Mouse (Mus musculus) embryonic facial prominence, embryonic 10.5 days (tissue): ENCODE results near the gene Naga. TPM values are rescaled to one million over a fixed set of nuclear protein-coding genes. Genes with fewer than 3 reads are reported as not detected.
A peak's percentile ranks its signal among the peaks of the same experiment; 100 is the strongest.
"Not testable (repeated sequence)": the region's sequence is repeated elsewhere in the genome, so short reads cannot be mapped to it uniquely, and the experiment has no call there.

Source experiments
- DNase-seq: peaks from one replicate; pipeline ENCODE4 v3.0.0-alpha.2; 2017; ENCODE audit warnings: low spot score
- H3K27ac ChIP-seq: fragments of 300-500 bp; sonication (generic); replicated peaks from 2 replicates; pipeline ENCODE4 v1.5.1; 2016; ENCODE audit warnings: mild to moderate bottlenecking
- H3K27me3 ChIP-seq: fragments of 300-500 bp; sonication (generic); replicated peaks from 2 replicates; pipeline ENCODE4 v1.6.1; 2016; ENCODE audit warnings: low read depth, mild to moderate bottlenecking; ENCODE audit not compliant: poor library complexity, severe bottlenecking
- H3K36me3 ChIP-seq: fragments of 300-500 bp; sonication (generic); replicated peaks from 2 replicates; pipeline ENCODE4 v1.6.1; 2016; ENCODE audit warnings: mild to moderate bottlenecking, moderate library complexity
- H3K4me1 ChIP-seq: fragments of 300-500 bp; sonication (generic); 2 replicates; pipeline ENCODE4 v1.6.1; 2016
- H3K4me3 ChIP-seq: fragments of 300-500 bp; sonication (generic); 2 replicates; pipeline ENCODE4 v1.5.1; 2016; ENCODE audit warnings: mild to moderate bottlenecking, moderate library complexity
- H3K9me3 ChIP-seq: fragments of 300-500 bp; sonication (generic); 2 replicates; pipeline ENCODE4 v1.6.1; 2016; ENCODE audit warnings: mild to moderate bottlenecking
- WGBS: fragments of 180-500 bp; shearing (Covaris S2); methylation state at CpG from one replicate; pipeline ENCODE4 v1.1.7; 2016; 5-methylcytosine and 5-hydroxymethylcytosine counted together
- polyA plus RNA-seq: library from polyadenylated mRNA; unstranded; fragments of >200 nt; fragmentation: Nextera tagmentation; extraction: Ambion mirVana; gene quantifications from 2 replicates; pipeline ENCODE4 v1.2.1, GENCODE M21; 2016

Naga gene
- polyA plus RNA-seq, 1 experiment from 2014 or later, result 19.2 TPM

DNA sequence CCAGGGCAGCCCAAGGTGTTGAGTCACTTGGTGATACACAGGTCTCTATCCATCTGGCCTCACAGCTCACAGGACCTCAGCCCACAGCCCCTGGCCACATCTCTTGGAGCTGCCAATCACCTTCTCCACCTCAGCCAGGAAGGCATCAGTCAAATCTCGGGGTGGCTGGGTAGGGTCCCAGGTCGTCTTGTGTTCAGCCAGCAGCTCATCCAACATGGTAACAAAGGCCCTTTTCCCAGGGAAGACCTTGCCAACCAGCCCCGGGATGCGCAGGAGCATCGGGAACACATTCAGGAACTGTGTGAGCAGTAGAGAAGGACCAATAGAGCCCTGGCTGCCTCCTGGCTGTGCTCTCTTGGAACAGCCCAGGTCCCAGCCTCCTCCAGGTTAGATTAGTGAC is 34.3 kb upstream of the Naga start:
- WGBS, result 90% methylated on average over 5 of the region's 5 CpGs
- DNase-seq, result no peak

DNA sequence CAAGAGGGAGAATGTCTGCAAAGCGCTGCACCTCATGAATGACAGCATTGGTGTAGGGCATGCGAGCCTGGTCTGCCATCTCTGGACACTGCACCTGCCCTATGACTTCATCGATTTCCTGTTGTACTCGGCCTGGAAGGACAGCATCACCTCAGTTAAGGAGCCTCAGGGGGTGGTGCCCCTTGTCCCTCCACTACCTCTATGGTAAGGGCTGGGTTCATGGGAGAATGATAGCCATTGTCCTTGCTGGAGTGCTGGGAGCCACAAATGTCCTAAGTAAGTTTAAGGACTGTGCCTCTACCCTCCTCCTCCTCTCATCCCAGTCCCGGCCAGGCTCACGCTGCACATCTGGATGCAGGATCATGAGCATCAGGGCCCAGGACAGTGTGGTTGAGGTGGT is 33.7 kb upstream of the Naga start:
- no peaks in the 10 kb centered on the region for H3K9me3 ChIP-seq
- no peaks in the 10 kb centered on the region for H3K36me3 ChIP-seq
- no peak overlapping the region for H3K4me3 ChIP-seq
- peaks cover 18% of the 10 kb centered on the region; the same call in 1 of the 2 replicates for H3K4me1 ChIP-seq
- H3K27ac ChIP-seq, result no peak overlapping the region
- H3K27me3 ChIP-seq, result 0 out of 2 replicates have a peak, but pooled peaks cover under 1% of the 10 kb centered on the region
- 84% methylated on average over 6 of the region's 6 CpGs for WGBS
- no peak for DNase-seq

More for the DNA sequence above, 34.3 kb upstream of the Naga start:
- Histone ChIP-seq H3K4me3 (no peak overlapping the region), H3K9me3 (no peaks in the 10 kb centered on the region), H3K27ac (no peak overlapping the region), H3K36me3 (no peaks in the 10 kb centered on the region), H3K27me3 (0 out of 2 replicates have a peak, but pooled peaks cover 6% of the 10 kb centered on the region), H3K4me1 (peaks cover 22% of the 10 kb centered on the region; the same call in 1 of the 2 replicates)

DNA sequence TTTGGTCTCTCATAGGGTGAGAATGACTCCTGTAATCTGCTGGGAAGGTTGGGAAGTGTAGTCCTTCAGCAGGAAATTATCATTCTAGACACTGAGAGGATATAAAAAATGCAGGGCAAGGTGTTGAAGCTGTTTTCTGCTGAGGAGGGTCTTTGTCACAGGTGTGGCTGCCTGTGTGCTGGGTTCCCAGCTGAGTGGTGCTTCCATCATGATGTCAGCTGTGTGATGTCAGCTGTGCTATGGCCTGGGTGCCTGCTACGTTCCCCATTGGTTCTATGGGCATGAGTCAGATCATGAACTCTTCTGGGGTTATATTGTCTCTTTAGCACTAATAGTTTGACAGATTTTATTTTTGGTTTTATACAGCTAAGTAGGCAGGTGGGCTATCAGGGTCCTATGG is 30.1 kb upstream of the Naga start:
- H3K27me3 ChIP-seq, result no peaks in the 10 kb centered on the region
- no peaks in the 10 kb centered on the region for H3K9me3 ChIP-seq
- no peak overlapping the region for H3K4me3 ChIP-seq
- WGBS, result 79% methylated on average over 1 of the region's 1 CpGs
- H3K4me1 ChIP-seq, result peaks cover 6% of the 10 kb centered on the region; the same call in 1 of the 2 replicates
- no peak overlapping the region for H3K27ac ChIP-seq
- H3K36me3 ChIP-seq, result no peaks in the 10 kb centered on the region
- no peak for DNase-seq

DNA sequence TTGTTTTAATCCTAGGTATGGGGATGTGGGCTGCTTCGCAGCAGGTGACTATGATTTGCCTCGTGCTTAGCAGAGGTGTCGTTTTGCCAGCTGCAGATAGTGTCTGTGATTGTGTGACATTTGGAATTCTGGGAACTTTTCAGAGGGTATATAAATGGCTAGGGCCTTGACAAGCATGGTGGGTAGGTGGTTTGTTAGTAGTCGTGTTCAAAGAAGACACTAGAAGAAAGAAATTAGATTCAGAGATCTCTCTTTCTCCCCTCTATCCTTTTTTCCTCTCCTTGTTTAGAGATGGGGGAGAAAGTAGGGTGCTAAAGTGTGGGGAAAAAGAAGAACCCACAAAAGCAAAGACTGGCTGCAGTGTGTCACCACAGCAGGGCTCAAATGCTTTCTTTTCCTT is 29.4 kb upstream of the Naga start:
- H3K4me3 ChIP-seq, result no peak overlapping the region
- no peaks in the 10 kb centered on the region for H3K27me3 ChIP-seq
- H3K27ac ChIP-seq, result no peak overlapping the region
- no peaks in the 10 kb centered on the region for H3K9me3 ChIP-seq
- WGBS, result 88% methylated on average over 4 of the region's 4 CpGs
- no peaks in the 10 kb centered on the region for H3K36me3 ChIP-seq
- peaks cover 1% of the 10 kb centered on the region; the same call in 1 of the 2 replicates for H3K4me1 ChIP-seq
- no peak for DNase-seq

DNA sequence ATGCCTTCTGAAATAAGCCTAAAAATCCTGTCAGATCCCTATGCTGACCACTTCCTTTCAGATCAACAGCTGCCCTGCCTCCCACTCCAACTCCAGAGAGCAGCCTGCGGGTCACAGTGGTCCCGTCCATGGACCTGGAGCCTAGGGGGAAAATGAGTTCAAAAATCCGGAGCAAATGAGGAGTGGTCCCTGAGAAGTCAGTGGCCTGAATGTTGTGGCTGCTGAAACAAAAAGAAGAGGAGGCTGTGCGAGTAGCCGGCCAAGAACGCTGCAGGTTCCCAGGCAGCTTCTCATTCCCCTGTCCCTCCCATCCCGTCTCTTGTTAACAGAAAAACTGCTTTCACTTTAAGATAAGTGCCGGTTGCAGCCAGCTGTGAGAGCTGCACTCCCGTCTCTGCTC is 25.8 kb upstream of the Naga start:
- not testable (repeated sequence) for DNase-seq, H3K36me3 ChIP-seq, H3K27ac ChIP-seq, H3K27me3 ChIP-seq, H3K4me3 ChIP-seq, H3K4me1 ChIP-seq, H3K9me3 ChIP-seq
- WGBS, result 9% methylated on average over 6 of the region's 9 CpGs

DNA sequence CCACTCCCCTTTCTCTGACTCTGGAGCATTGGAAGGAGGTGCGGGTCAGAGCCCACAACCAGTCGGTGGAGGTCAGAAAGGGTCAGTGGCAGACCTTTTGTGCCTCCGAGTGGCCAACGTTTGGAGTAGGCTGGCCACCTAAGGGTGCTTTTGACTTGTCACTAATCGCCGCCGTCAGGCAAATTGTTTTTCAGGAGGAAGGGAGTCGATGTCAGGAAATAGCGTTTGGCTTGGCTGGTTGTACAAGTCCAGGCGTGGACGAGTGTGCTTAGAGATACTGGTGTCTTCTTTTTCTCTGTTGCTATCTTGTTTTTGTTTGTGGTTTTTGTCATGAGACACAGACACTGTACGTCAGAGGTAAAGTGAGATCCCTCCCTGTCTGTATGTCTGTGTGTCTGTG is 25.1 kb upstream of the Naga start:
- not testable (repeated sequence) for DNase-seq, H3K4me3 ChIP-seq, H3K4me1 ChIP-seq, H3K27me3 ChIP-seq, H3K27ac ChIP-seq, H3K36me3 ChIP-seq, H3K9me3 ChIP-seq
- WGBS, result 80% methylated on average over 11 of the region's 12 CpGs

DNA sequence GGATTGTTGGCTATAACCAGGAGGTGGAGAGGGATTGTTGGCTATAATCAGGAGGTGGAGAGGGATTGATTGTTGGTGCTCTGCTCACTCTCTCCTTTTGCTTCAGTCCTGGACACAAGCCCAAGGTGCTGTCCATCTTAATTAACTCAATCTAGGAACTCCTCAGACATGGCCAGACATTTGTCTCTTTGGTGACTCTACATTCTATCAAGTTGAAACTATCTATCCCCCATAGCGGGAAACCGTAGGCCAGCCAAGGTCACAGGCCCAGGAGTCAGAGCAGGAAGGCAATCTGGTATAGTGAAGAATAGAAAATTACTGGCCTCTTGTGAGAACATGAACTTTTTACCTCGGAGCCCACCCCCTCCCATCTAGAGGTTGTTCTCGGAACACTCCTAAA is 23.5 kb upstream of the Naga start:
- no peaks in the 10 kb centered on the region for H3K27me3 ChIP-seq
- H3K4me1 ChIP-seq, result peaks cover 15% of the 10 kb centered on the region
- DNase-seq, result no peak
- no peaks in the 10 kb centered on the region for H3K9me3 ChIP-seq
- no peaks in the 10 kb centered on the region for H3K36me3 ChIP-seq
- no peak overlapping the region for H3K4me3 ChIP-seq
- H3K27ac ChIP-seq, result no peak overlapping the region
- 94% methylated on average over 4 of the region's 4 CpGs for WGBS

DNA sequence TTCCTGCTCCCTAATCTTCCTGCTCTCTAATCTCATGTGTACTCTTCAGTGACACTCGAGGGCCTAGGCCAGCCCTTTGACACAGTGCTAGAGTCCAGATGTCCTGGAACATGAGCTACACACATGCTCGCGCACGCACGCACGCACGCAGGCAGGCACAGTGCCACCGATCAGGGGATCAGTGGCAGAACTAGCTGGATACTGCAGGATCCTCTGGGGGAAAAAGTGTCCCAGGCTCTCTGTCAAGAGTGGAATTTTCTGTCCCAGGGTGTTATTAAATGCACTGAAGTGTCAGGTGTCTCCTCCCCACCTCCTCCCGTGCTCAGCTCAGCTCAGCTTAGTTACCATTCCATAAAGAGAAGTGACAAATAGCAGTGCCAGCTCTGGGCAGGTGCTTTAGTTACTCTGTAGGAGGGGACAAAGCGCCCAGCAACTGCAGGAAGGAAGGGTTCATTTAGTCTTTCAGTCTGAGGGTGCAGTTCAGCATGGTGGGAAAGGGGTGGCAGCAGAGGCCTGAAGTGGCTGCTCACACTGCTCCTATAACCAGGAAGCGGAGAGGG is 22.8 kb upstream of the Naga start:
- 73% methylated on average over 11 of the region's 11 CpGs for WGBS
- no peaks in the 10 kb centered on the region for H3K9me3 ChIP-seq
- H3K4me1 ChIP-seq, result peaks cover 15% of the 10 kb centered on the region
- no peak overlapping the region for H3K27ac ChIP-seq
- no peaks in the 10 kb centered on the region for H3K27me3 ChIP-seq
- H3K36me3 ChIP-seq, result no peaks in the 10 kb centered on the region
- DNase-seq, result no peak
- H3K4me3 ChIP-seq, result no peak overlapping the region

DNA sequence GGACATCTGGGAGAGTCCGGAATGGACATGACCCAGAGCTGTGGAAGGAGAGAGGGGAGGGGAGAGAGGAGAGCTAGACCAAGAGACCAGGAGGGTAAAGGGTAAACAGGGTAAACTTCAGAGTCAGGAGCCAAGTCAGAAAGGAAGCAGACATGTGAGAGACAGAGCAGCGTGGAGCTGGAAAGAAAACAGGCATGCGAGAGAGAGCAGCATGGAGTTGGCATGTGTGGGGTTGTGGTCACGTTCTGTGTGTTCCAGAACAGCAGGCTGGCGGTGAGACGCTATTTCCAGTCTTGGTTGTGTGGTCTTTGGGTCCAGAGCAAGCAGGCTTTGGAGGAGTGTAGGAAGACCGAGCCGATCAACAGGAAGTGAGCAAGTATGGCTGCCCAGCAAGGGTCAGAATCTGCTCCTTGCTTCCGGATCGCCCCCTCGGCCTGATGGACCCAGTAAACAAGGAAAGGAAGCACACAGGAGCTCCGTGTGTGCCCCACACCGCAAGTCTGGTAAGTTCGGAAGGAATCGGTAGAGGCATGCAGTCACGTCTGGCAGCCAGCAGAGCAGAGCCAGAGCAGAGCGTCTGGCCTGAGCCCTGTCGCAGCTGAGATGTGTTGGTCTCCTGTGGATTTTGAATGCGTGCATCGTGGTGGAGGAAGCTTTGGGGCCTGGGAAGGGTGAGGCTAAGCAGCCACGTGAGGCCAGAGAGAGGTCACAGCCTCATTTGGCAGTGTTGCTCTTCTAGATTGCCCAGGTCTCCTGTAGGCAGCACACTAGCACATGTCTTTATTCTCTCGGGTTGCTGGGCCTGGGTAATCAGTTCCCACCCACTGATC is 19.9 kb upstream of the Naga start:
- Histone ChIP-seq H3K4me3 (no peak overlapping the region), H3K27me3 (no peaks in the 10 kb centered on the region), H3K4me1 (peaks cover 23% of the 10 kb centered on the region), H3K9me3 (no peaks in the 10 kb centered on the region), H3K27ac (peak overlapping the region; percentile 37), H3K36me3 (no peaks in the 10 kb centered on the region)
- WGBS, result 71% methylated on average over 22 of the region's 22 CpGs
- DNase-seq, result no peak

DNA sequence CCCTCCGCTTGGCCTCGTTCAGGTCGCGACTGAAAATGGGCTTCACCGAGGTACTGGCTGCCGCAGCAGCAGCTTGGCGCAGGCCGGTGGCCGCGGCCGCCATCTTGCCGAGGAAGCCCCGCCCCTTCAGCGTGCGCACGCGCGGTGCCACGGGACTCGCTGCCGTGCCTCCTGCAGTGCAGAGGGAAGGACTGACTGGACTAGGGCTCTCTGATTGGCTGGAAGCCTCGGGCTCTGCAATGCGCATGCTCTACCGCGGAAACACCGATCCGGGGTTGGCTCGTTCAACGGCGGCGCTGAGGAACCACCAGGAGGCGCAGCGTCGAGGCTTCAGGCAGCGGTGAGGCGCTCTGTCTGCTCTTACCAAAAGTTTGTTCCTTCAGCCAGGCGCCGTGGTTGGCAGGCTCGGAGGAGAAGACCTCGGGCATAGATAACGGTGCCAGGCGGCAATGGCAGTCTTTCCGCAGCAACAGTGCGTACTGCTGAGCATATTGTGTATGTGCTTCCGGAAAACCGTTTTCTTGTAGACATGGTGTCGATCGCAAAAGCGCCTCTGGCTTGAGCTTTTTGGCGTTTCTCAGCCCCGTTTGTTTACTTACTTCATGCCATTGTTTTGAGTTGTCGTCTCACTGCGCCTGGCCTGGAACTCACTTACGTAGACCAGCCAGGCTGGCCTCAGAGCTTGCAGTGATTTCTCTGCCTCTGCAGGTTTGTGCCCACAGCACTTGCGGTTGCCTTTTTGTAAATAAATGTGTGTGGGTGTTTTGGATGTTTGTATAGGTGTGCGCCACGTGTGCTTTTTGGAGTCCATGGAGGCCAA is 15.6 kb upstream of the Naga start, which contains the start of gene Ndufa6:
Gene Ndufa6 (minus strand): TSS at position 197 of the 820 bp plus-strand sequence.
- H3K4me1 ChIP-seq, result peaks cover 30% of the 10 kb centered on the region
- peaks cover 24% of the 10 kb centered on the region for H3K36me3 ChIP-seq
- H3K9me3 ChIP-seq, result no peaks in the 10 kb centered on the region
- no peaks in the 10 kb centered on the region for H3K27me3 ChIP-seq
- peak within 1 kb of the TSS; percentile 73 for H3K4me3 ChIP-seq
- H3K27ac ChIP-seq, result peak within 1 kb of the TSS; percentile 91
- DNase-seq, result peak; percentile 99
- 2% methylated on average over 57 of the region's 57 CpGs for WGBS

DNA sequence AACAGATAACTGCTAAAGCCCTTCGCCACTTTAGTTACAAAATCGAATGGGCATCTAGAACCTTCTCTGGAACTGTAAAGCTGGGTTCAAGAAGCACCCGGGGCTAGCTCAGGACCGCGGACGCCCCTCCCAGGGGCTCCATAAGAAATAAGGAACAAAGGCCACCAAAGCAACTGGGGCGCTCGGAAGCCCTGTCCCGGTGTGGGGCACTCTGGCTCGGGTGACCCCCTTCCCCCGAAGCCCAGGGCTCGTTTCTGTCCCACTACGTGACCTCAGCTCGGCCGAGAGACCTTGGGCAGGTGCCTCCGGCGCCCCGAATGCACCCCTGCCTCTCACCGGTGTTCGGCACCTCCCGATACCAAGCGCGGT is 15.0 kb upstream of the Naga start:
- Histone ChIP-seq H3K36me3 (peaks cover 30% of the 10 kb centered on the region), H3K4me3 (peak overlapping the region; percentile 73), H3K9me3 (no peaks in the 10 kb centered on the region), H3K27ac (peak overlapping the region; percentile 91), H3K27me3 (no peaks in the 10 kb centered on the region), H3K4me1 (peaks cover 28% of the 10 kb centered on the region)
- DNase-seq, result no peak
- under 1% methylated on average over 23 of the region's 23 CpGs for WGBS

DNA sequence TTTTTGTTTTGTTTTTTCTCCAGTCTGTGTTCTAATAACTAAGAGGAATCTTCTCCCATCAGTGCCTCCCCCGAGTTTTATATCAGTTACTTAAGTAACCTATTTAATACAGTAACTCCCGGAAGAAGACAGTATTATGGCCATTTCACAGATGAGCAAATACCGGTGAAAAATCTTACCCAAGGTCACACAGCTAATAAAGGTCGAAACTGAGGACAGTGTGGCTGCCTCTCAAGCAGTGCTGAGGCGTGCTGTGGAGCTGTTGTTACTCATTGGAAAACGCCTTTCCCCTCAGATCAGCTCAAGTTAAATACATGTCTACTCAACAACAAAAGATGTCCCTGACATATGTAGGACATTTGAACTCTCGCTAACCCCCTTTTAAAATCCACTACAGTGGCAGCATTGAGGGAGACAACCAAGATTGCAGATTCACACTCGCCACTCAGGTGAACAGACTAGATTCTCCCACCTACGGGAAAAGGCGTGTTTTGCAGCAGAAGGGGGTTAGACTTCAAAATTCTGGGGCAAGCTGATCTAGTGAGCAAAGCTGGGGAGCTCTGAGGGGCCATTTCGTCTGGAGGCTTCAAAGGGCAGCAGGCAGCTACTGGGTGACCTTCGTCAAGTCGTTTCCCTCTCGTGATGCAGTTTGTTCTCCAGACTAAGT is 14.5 kb upstream of the Naga start:
- 37% methylated on average over 14 of the region's 14 CpGs for WGBS
- Histone ChIP-seq H3K4me3 (peak overlapping the region; percentile 73), H3K27me3 (no peaks in the 10 kb centered on the region), H3K36me3 (peaks cover 35% of the 10 kb centered on the region), H3K4me1 (peaks cover 24% of the 10 kb centered on the region), H3K27ac (peak overlapping the region; percentile 91), H3K9me3 (no peaks in the 10 kb centered on the region)
- DNase-seq, result no peak
